Mouse (Mus musculus): ENCODE data around the gene C1qa.

C1qa gene

DNA sequence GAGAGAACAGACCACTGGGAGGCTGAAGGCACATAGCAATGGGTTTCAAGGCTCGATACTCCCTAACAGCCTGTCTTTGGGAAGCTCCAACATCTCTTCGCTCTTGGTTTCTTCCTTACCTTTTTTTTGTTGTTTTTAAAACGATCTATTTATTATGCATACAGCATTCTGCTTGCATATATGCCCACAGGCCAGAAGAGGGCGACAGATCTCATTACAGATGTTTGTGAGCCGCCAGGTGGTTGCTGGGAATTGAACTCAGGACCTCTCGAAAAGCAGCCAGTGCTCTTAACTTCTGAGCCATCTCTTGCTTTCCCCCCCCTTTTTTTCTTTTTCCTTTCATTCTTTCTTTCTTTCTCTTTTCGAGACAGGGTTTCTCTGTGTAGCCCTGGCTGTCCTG lies 551 bp upstream of the C1qa start:
- no peak for DNase-seq

DNA sequence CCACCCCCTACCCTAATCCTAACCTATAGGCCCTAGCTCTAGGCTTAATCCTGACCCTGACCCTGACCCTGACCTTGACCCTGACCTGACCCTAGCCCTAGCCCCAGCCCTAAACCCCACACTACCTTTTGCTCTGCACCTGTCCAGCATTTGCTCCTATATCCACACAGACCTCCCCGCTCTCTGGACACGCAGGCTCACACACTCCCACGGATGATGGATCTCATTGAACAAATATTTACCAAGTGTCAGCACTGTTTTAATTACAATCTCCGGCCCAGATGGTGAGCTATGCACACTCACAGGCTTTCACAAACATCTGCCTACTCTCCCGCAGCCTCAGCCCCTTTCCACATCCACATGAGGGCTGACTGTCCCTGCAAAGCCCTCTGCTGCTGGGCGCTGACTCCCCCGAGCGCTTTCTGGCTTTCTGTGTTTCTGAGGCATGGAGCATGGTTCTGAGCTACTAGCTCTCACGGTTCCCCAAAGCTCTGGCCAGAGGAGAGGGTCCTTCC lies 462 bp downstream of the C1qa start:
- no peak for DNase-seq

DNA sequence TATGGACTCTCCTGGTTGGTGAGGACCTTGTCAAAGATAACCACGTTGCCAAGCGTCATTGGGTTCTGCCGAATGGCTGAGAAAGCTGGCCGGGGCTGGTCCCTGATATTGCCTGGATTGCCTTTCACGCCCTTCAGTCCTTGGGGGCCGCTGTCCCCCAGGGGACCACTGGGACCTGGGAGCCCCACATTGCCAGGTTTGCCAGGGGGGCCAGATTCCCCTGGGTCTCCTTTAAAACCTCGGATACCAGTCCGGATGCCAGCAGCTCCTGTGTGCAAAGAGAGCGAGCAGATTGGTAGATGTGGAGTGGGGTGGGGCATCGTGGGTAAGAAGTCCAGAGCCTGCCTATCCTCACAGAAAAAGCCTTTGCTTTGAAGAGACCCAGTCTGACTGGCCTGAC lies 2.1 kb downstream of the C1qa start:
- DNase-seq = no peak

DNA sequence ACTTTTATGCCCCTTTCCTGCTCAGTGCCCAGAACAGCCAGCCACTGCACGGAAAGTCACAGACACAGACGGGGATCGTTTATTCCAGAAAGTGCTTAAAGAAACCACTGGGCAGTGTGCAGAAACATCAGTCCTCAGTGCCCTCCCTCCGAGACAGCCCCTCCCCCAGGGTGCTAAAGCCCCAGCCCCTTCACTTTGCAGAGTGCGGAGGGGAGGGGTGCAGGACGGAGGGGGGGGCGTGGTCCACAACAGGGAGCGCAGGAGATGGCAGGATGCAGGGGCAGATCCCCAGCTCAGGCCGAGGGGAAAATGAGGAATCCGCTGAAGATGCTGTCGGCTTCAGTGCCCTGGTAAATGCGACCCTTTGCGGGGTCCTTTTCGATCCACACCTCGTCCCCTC lies 2.7 kb downstream of the C1qa start:
- no peak for DNase-seq

DNA sequence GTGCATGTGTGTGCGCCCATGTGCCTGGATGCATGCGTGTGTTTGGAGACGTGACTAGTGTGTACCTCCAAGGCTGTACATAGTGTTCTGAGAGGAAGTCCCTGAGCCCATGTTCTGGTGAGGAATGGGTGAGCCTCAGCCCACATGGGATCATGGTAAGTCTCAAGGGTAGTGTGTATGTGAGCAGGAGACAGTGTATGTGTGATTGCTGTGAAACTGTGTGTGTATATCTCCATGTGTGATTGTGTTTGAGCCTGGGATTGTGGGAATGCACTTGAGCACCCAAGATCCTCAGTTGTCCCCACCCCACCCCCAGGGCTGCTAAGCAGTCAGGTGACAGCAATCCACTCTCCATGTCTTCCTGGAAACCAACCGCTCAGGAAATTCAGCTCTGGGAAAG lies 3.8 kb downstream of the C1qa start:
- DNase-seq = no peak

DNA sequence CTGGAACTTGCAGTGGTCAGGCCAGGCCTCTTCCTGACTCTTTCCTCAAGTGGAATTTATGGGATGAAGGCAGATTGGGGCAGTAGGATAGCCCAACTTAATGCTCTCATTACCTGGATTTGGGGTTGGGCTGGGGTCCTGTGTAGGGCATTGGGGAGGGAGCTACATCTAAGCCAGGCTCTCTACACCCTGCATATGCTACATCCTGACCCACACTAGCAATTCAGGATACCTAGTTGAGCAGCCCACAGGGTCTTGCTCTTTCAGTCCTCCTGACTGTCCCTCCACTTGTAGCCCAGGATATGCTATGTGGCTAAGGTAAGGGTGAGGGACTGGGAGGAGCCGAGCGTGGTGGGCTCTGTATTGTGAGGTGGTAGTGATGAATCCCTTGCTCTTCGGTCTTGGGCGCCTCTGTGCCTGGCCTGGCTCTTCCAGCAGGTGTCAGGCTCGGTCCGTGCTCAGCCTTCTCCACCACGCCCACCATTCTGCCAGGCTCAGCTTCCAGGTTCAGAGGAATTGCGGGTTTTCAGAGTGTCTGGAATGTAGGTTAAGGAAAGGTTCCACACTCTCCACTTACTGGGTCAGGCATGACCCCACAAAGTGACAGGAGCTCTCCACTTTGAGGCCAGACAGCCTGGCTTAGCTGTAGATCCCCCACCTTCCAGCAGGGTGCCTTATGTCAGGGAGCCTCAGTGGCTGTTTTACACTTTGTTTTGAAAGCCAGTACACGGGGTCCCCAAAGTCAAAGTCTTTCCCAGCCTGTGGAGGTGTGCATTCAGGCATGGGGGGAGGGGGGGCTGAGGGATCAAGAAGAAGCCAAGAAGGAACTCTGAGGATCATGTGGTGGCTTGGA lies 4.7 kb downstream of the C1qa start:
- DNase-seq = peak; percentile 31

DNA sequence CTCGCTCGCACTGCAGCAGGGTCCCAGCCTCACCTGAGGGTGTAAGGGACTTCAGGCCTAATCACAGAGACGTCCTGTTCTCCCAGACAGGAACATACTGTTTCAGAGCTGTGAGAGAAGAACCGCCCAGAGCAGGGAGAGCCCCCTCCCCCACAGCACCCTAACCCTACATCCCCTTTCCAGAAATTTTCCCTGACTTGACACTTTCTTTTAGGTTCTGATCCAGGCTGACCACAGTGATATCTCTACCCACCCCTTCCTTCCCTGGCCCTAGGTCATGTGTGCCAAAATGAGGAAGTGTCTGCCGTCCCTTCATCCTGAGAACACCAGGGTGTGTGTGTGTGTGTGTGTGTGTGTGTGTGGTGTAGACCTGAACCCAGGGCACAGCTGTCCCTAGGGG lies 5.8 kb downstream of the C1qa start, which contains the start of gene C1qc:
Gene C1qc, minus strand, starts transcription at position 255 of the 400 bp plus-strand sequence.
- no peak for DNase-seq

DNA sequence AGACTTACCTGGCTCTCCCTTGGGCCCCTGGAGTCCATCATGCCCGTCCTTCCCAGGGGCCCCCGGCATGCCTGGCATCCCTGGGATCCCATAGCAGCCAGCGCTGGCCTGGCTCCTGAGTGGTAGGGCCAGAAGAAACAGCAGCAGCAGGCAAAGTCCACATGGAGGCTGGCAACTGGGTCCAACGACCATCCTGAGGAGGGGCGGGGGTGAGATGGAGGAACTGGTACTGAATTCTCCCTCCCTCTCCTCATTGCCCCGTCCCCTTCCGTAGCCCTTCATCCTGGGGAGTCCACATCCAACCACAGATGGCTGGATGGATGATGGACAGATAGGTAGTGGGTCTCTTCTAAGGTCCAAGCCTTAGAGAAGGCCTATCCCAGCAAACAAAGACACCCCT lies 6.2 kb downstream of the C1qa start:
- no peak for DNase-seq

DNA sequence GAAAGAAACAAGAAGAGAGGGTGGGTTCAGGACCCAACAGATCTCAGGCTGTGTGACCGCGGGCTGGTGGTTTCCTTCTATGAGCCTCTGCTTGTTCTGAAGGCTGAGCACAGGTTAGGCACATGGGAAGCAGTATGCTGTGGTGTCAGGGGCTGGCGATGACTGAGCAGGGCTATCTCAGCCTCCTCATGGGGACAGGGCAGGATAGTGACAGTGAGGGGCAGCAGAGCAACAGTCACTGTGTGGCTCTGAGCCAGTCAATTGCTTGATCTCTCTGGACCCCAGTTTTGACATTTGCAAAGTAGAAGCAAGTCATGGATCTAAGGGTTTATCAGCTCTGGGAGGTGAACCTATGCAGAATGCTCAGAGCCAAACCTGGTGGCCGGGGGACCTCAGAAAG lies 7.5 kb downstream of the C1qa start:
- DNase-seq = no peak

DNA sequence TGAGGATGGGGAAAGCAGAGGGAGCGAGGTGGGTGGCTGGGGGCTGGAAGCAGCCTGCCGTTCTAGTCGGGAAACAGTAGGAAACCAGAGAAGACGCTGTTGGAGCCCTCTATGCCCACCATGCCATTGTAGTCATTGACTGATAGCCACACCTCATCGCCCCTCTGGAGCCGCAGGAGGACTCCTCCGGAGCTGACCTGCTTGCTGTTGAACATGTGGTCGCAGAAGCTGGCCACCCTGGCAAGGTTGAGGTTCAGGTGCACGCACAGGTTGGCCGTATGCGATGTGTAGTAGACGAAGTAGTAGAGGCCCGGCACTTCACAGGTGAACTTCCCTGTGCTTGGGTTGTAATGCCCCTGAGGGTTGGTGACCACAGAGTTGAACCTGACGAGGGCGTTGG lies 8.6 kb downstream of the C1qa start:
- no peak for DNase-seq

DNA sequence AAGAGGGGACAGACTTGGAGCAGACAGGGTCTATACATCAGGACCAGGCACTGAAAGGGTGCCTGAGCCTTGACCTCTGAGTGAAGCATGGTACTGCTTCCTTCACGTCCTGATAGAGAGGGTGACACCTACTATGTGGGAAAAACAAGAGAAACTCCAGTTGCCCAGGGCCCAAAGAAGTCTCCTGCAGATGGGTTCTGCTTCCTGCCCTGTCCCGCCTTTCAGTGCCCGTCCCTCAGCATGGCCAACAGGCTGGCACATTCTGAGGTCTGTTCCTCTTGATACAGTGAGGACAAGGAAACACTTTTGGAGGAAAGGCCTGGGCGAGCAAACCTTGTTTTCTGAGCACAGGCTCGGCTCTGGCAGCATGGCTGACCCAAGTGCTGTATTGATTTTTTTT lies 10.9 kb downstream of the C1qa start:
- DNase-seq = no peak

DNA sequence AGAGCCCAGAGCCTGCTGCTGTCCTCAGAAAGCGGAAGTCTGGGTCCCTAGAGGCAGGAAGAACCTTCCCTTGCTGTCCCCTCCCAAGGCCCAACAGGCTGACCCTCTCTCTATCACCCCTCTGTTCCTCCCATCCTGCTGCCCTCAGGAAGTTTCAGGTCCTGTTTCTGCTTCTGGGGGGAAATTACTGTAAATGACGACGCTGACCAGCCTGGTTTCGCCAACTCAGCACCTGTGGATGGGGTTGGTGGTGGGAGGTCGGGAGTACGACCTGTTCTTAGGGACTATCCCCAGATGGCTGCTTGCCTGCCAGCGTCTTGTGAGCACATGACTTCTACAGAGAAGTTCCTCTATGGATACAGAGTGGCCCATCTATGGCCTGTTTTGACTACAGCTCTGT lies 12.5 kb downstream of the C1qa start, which contains the start of gene C1qb:
Gene C1qb, minus strand, starts transcription at position 87 of the 400 bp plus-strand sequence.
- DNase-seq = no peak

DNA sequence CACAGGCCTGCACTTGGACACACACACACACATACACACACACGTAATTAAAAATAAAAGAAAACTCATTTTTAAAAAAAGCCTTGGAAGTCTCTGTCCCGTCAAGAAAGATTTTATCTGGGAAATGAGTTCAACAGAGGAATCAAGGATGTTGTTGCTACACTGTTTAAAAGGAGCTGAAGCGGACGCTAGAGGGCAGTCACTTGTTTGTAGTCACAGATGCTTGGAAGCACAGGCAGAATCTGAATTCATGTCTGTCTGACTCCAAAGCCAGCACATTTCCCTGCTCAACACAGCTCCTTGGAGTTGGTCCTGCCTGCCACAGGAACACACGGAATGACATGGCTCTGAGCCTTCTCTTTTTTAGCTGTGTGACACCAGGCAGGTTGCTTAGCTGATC lies 20.0 kb downstream of the C1qa start:
- no peak for DNase-seq

DNA sequence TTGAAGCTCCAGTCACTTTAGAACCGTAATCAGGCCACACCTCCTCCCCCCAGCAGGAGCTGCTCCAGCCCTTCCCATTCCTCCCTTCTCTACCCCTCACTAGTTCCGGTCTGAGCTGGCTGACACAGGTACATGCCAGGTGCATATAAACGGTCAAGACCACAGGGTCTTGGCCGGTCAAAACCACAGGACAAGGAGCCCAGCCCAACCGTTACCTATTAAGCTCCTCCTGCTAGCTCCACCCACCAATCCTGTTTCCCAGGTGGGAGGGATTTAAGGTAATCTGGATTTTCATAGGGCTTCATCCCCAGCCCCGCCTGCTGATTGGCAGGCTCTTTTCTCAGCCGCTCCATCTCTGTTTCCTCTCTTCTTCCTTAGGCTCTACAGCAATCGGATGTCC lies 20.4 kb downstream of the C1qa start:
- DNase-seq = no peak

DNA sequence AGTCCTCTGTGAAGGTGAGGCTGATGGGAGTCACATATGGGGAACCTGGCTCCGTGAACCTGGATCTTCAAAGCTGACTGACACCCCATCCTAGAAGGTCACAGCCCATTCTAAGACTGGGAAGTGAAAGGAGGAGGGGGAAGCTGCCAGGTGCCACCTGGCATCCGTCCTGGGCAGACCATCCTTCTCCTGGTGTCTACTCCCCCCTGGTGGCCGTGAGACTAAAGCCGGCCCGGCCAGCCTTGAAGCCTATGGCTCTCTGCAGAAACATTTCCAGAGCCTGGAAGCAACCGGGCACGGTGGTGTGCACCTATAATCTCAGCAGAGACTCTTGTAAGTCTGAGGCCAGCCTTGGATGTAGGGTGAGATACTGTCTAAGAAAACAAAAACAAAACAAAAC lies 21.6 kb downstream of the C1qa start:
- DNase-seq = peak; percentile 22

DNA sequence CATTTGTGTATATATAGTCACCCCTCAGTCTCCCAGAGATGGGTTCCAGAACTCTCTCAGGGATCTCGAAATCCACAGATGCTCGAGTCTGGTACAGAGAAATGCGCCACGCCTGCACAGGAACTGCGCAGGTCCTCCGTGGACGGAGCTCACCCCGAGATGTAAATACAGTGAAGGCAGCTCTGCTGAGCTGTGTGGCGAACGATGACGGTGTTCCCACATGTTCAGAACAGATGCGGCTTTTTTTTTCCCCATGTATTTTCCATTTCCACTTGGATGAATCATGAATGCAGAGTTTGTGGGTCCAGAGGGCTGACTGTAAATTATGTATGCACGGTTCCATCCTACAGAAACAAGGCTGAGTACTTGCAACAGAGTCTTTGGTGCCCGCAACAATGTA lies 23.6 kb downstream of the C1qa start:
- no peak for DNase-seq

DNA sequence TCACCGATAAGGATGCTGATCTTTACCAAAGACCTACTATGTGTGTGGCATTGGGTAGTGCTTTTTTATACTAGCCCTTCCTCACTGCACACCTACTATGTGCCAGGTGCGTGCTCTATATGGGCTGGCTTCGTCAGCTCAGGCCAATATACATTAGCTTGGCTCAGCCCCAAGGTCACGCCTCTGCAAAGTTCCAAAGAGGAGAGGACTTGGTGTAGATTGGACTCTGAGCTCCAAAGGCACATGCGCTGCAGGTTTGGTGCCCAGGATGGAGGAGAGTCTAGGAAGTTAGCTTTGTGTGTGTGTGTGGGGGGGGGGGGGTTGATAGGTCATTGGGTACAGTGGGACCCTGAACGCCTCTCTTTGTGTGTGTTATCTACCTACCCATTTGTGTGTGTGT lies 30.2 kb downstream of the C1qa start:
- DNase-seq = no peak

DNA sequence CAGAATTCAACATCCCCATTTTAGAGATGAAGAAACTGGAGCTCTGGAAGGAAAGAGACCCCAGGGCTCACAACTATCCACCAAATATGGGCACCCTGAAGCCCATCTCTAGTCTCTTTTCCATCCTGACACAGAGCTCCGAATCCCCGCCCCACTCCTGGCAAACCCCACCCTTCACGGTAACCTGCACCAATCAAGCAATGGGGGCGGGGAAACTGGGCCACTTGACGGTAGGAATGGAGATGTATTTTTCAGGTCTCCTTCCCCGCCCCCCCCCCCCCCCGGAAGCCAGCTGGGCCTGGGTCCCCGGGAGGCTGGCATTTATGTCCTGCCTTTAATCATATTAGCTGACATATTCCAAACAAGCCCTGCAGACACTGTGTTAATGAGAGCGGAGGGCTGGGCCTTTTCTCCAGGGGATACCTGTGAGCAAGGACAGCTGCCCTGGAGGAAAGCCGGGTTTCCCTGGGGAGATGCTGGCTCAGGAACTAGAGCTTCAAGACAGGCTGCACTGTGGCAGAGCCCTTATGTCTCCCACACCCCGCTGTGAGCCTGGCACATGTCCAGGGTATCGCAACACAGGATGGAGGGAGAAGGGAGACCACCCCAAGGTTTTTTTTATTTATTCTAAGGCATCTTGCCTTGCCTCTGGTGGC lies 30.8 kb downstream of the C1qa start:
- DNase-seq = peak; percentile 38

DNA sequence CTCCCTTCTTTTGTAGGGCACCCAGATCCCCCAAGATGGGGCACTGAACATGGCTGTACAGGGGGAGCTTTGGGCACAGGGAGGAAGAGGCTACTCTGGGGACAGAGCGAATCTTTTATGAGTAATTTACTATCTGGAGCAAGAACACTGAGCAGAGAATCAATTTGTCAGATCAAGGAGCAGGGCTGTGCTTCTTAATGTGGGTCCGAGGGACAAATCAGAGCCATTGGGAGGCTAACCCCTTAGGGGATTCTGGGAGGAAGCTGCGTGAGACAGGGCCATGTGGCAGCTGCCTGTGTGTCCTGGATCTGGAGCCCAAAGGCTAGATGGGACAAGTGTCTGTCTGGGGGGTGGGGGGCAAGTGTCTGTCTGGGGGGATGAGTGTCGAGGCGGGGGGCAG lies 33.1 kb downstream of the C1qa start:
- DNase-seq = no peak

DNA sequence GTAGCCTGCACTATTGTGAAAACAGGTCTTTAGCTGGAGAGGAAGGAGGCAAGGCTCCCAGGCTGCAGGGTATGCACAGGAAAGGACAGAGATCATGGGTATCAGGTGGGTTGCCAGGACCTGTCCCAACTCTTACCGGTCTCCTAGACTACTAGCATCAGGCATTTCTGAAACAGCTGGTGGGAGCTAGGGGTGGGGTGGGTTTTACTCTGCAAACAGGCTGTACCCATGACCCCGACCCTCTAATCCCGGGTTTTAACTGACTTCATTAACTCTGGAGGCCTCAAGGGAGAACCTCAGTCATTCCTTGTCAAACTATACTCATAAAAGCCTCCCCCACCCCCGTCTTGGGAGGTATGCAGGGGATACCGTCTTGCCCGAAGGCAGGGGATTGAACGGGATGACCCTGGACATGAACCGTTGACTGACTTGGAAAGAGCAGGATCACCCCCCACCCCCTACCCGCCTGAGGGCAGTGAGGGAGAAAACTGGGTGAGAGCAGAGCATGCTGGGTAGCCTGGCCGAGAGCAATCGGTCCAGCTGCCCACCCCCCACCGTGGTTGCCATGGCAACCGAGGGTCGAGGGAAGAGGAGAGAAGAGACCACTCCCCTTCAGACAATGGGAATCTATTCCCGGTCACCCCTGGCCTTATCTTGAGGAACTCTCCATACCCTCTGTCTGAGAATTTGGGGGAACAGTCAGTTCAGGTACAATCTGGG lies 33.7 kb downstream of the C1qa start:
- DNase-seq = no peak

DNA sequence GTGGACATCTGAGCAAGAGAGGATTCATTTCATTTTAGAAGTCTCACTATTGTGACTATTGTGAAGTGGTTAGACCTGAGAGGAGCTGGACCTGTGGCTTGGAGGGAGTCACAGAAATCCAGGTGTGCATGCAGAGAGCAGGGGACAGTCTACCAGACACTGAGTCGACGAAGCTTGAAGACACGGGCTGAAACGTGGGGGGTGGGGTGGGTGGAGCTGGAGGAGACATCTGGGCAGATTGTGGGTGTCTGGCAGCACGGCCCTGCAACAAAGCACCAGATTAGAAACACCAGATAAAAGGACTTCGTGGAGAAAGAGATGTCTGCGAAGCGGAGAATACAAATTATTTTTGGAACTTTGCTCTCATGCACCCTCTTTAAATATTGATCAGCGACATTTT lies 35.1 kb downstream of the C1qa start:
- no peak for DNase-seq

DNA sequence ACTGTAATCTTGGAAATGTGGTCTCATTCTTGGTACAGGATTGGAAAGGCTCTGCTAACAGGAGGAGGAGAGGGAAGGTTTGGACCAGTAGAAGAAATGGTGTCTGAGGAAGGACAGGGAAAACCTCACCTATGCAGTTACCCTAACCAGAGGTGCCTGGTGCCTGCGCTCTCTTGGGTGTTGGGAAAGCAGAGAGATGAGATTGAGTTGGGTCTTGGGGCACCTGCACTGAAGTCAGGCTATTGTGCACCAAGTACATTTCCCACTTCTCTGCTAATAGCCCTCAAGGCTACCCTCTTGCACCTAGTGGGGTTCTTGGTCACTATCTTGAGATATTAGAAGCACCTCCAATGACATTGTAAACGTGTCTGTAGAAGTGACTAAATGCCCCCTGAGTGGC lies 36.2 kb downstream of the C1qa start:
- DNase-seq = no peak

DNA sequence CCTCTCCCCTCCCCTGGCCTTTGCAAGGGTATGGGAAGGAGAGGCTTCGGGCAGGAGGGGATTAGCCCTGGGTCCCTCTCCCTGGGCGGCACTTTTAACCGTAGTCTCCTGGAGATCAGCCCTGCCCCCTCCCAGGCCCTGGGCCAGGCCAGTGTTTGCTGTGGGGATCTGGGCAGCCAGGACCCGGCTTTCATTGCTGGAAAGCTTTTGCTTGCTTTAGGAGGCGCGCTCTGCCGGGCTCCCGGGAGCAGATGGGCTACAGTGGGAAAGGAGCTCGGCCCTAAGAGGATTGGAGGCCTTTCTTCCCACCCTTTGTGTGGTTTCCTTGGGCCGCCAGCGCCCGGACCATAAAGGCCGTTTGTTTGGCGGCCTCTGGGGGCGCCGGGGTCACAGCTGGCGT lies 36.8 kb downstream of the C1qa start:
- no peak for DNase-seq

DNA sequence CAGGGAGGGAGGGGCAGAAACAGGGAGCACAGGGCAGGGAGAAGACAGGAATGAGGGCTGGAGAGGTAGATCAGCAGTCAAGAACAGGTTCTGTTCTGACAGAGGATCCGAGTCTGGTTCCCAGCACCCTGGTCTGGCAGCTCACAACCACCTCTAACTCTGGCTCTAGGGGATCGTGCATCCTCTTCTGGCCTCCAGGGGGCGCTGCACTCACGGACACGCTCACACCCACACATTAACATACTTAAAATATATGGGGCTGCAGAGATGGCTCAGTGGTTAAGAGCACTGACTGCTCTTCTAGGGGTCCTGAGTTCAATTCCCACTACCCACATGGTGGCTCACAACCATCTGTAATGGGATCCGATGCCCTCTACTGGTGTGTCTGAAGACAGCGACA lies 38.6 kb downstream of the C1qa start:
- no peak for DNase-seq

Measured in cerebellum, adult 11-12 months (tissue).